Mouse (Mus musculus) stomach, embryonic 14.5 days (tissue): ENCODE data around the gene C2cd4b. TPM values are rescaled to one million over a fixed set of nuclear protein-coding genes. Genes with fewer than 3 reads are reported as not detected.
A peak's percentile ranks its signal among the peaks of the same experiment; 100 is the strongest.

Source experiments
- ATAC-seq: fragments of 200-750 bp; cut with Nextera tagmentation; 2 replicates; pipeline ENCODE4 v1.8.0; 2017; ENCODE audit warnings: low read depth, moderate TSS enrichment; ENCODE audit not compliant: insufficient number of reproducible peaks, insufficient read depth, low FRiP score
- H3K27ac ChIP-seq: fragments of 300-500 bp; sonication (generic); 2 replicates; pipeline ENCODE4 v1.5.1; 2014; ENCODE audit warnings: mild to moderate bottlenecking, low read length, moderate library complexity, mixed read lengths
- H3K27me3 ChIP-seq: fragments of 300-500 bp; sonication (generic); 2 replicates; pipeline ENCODE4 v1.6.1; 2014; ENCODE audit warnings: low read length, control low read depth, mixed read lengths; ENCODE audit not compliant: control insufficient read depth, insufficient read depth
- H3K36me3 ChIP-seq: fragments of 300-500 bp; sonication (generic); 2 replicates; pipeline ENCODE4 v1.6.1; 2014; ENCODE audit warnings: mild to moderate bottlenecking, control low read depth, low read length, moderate library complexity, mixed read lengths; ENCODE audit not compliant: control insufficient read depth, insufficient read depth
- H3K4me1 ChIP-seq: fragments of 300-500 bp; sonication (generic); 2 replicates; pipeline ENCODE4 v1.6.1; 2014; ENCODE audit warnings: low read length, control low read depth, mixed read lengths; ENCODE audit not compliant: control insufficient read depth, insufficient read depth
- H3K4me2 ChIP-seq: fragments of 300-500 bp; sonication (generic); replicated peaks from 2 replicates; pipeline ENCODE4 v1.6.1; 2014; ENCODE audit warnings: low read depth, low read length, control low read depth
- H3K4me3 ChIP-seq: fragments of 300-500 bp; sonication (generic); 2 replicates; pipeline ENCODE4 v1.5.1; 2014; ENCODE audit warnings: low read depth, low read length, control low read depth
- H3K9ac ChIP-seq: fragments of 300-500 bp; sonication (generic); replicated peaks from 2 replicates; pipeline ENCODE4 v1.6.1; 2014; ENCODE audit warnings: low read depth, mild to moderate bottlenecking, control low read depth, low read length, moderate library complexity, mixed read lengths
- H3K9me3 ChIP-seq: fragments of 300-500 bp; sonication (generic); 2 replicates; pipeline ENCODE4 v1.6.1; 2016; ENCODE audit warnings: low read depth, low read length, control low read depth; ENCODE audit not compliant: control insufficient read depth
- WGBS: fragments of 180-500 bp; shearing (Covaris S2); extraction: QIAGEN DNeasy Blood & Tissue Kit; methylation state at CpG from one replicate; pipeline ENCODE4 v1.1.7; 2014; 5-methylcytosine and 5-hydroxymethylcytosine counted together
- microRNA-seq: library from miRNA; unstranded; fragments of <30 nt; microRNA quantifications from one replicate; pipeline ENCODE4, GENCODE M21; 2016
- polyA plus RNA-seq: library from polyadenylated mRNA; unstranded; fragments of >200 nt; fragmentation: Nextera tagmentation; extraction: Ambion mirVana; gene quantifications from 2 replicates; pipeline ENCODE4 v1.2.1, GENCODE M21; 2014

Gene C2cd4b
- polyA plus RNA-seq, 1 experiment from 2014 or later = 0.42 TPM

- H3K9me3 ChIP-seq = no peaks in the 10 kb centered on the region
- H3K4me3 ChIP-seq = no peak overlapping the region
- 52% methylated on average over 14 of the region's 14 CpGs for WGBS
- no peaks in the 10 kb centered on the region for H3K36me3 ChIP-seq
- H3K27me3 ChIP-seq = no peaks in the 10 kb centered on the region
- no peak for ATAC-seq
- H3K4me2 ChIP-seq = no peak overlapping the region
- 0 out of 2 replicates have a peak, but pooled peaks cover 3% of the 10 kb centered on the region for H3K4me1 ChIP-seq
- H3K9ac ChIP-seq = no peak overlapping the region
- no peak overlapping the region for H3K27ac ChIP-seq
Observed at GRCm38 (mm10) chr9:67799078-67799819, 40.0 kb downstream of the C2cd4b start.

- Histone ChIP-seq H3K27me3 (no peaks in the 10 kb centered on the region), H3K9ac (no peak overlapping the region), H3K27ac (no peak overlapping the region), H3K4me1 (no peaks in the 10 kb centered on the region), H3K4me3 (no peak overlapping the region), H3K4me2 (no peak overlapping the region), H3K36me3 (no peaks in the 10 kb centered on the region), H3K9me3 (no peaks in the 10 kb centered on the region)
- no peak for ATAC-seq
- WGBS = 38% methylated on average over 6 of the region's 6 CpGs
Observed at GRCm38 (mm10) chr9:67802241-67802640, 43.0 kb downstream of the C2cd4b start.

- H3K27ac ChIP-seq = no peak overlapping the region
- H3K4me1 ChIP-seq = no peaks in the 10 kb centered on the region
- ATAC-seq = peak; percentile 46; the same call in 1 of the 2 replicates
- H3K27me3 ChIP-seq = no peaks in the 10 kb centered on the region
- no peak overlapping the region for H3K4me3 ChIP-seq
- H3K36me3 ChIP-seq = no peaks in the 10 kb centered on the region
- H3K4me2 ChIP-seq = no peak overlapping the region
- WGBS = 32% methylated on average over 5 of the region's 5 CpGs
- no peaks in the 10 kb centered on the region for H3K9me3 ChIP-seq
- no peak overlapping the region for H3K9ac ChIP-seq
Observed at GRCm38 (mm10) chr9:67807000-67807399, 47.8 kb downstream of the C2cd4b start.

- H3K4me3 ChIP-seq = no peak overlapping the region
- H3K36me3 ChIP-seq = no peaks in the 10 kb centered on the region
- no peak for ATAC-seq
- H3K4me1 ChIP-seq = peaks cover 6% of the 10 kb centered on the region; the same call in 1 of the 2 replicates
- H3K9me3 ChIP-seq = no peaks in the 10 kb centered on the region
- H3K27ac ChIP-seq = no peak overlapping the region
- H3K27me3 ChIP-seq = no peaks in the 10 kb centered on the region
- H3K9ac ChIP-seq = no peak overlapping the region
- H3K4me2 ChIP-seq = no peak overlapping the region
- WGBS = 63% methylated on average over 6 of the region's 6 CpGs
Observed at GRCm38 (mm10) chr9:67810527-67810926, 51.3 kb downstream of the C2cd4b start.

Small RNA genes within 50 kb of the gene (microRNA-seq; reads per million reads assigned to microRNA genes)
- not detected for gene Mir7241
- gene Mir7242 = not detected

Other genes with a start within 250 kb of the C2cd4b start
- 41.9 and 56.1 TPM in 2 replicates for gene Tln2, start 199.7 kb upstream of the C2cd4b start, polyA plus RNA-seq
- gene C2cd4a, start 72.9 kb downstream of the C2cd4b start, polyA plus RNA-seq = 1.4 and 1.9 TPM in 2 replicates
- 11.4 and 12.5 TPM in 2 replicates for gene Vps13c, start 81.0 kb downstream of the C2cd4b start, polyA plus RNA-seq